Mouse (Mus musculus) hematopoietic stem cell, adult 5-6 weeks (primary cell): ENCODE data around the gene Usp9x. TPM values are rescaled to one million over a fixed set of nuclear protein-coding genes. Genes with fewer than 3 reads are reported as not detected.

ENCODE experiments used
- ATAC-seq, 2 experiments: fragments of 125-278 bp in 1 of 2; replicated peaks in 1 of 2; 2 replicates each; pipeline ENCODE4 v1.8.0; 2016 to 2017; ENCODE audit warnings: inconsistent platforms in 2 of 2, mild to moderate bottlenecking in 2 of 2, moderate number of reproducible peaks in 2 of 2, low read depth in 1 of 2, moderate TSS enrichment in 1 of 2; ENCODE audit not compliant: low FRiP score in 2 of 2, poor library complexity in 2 of 2, severe bottlenecking in 2 of 2, insufficient read depth in 1 of 2, low TSS enrichment in 1 of 2
- total RNA-seq: library from RNA; stranded (forward); fragments of 172-1452, 232-1000 nt; gene quantifications from 2 replicates; pipeline ENCODE4 v1.2.3, GENCODE M21; 2017

Gene Usp9x
- total RNA-seq, 1 experiment from 2014 or later = 163 TPM

- ATAC-seq = no peak
These were observed 1.1 kb upstream of the Usp9x start for GRCm38 (mm10) chrX:13070206-13070572.

GRCm38 (mm10) chrX:13070573-13071240 is 591 bp upstream of the Usp9x start:
- peak; percentile 59 to 70 for ATAC-seq

GRCm38 (mm10) chrX:13071776-13072460 is 620 bp downstream of the Usp9x start:
- ATAC-seq = peak; percentile 50 to 61; a peak in 3 of 4 replicates

GRCm38 (mm10) chrX:13072461-13072982 is 1.2 kb downstream of the Usp9x start:
- ATAC-seq = 0 out of 4 replicates have a peak, but pooled peaks of 1 of the 2 experiments have one; percentile 9

GRCm38 (mm10) chrX:13085621-13086020 is 14.3 kb downstream of the Usp9x start:
- no peak for ATAC-seq

- ATAC-seq = no peak
These were observed 25.7 kb downstream of the Usp9x start for GRCm38 (mm10) chrX:13096985-13097384.

GRCm38 (mm10) chrX:13206514-13206913 is 135.2 kb downstream of the Usp9x start:
- 0 out of 4 replicates have a peak, but pooled peaks of 1 of the 2 experiments have one; percentile 38 for ATAC-seq

- peak; percentile 89 to 93 for ATAC-seq
These were observed 136.4 kb downstream of the Usp9x start for GRCm38 (mm10) chrX:13207512-13208341.

- ATAC-seq = no peak
These were observed 137.1 kb downstream of the Usp9x start for GRCm38 (mm10) chrX:13208404-13208803.

GRCm38 (mm10) chrX:13214275-13214674 is 143.0 kb downstream of the Usp9x start:
- ATAC-seq = no peak

Other genes with a start within 250 kb of the Usp9x start
- gene Ddx3x, start 209.5 kb downstream of the Usp9x start, total RNA-seq = 582 and 883 TPM in 2 replicates